Mouse (Mus musculus) lung, postnatal 0 days (tissue): ENCODE results near the gene Leprot.

Experiments used
- CTCF ChIP-seq: IDR thresholded peaks from 2 replicates; pipeline ENCODE4 v1.5.1; 2016; ENCODE audit warnings: antibody characterized with exemption, mild to moderate bottlenecking
- EP300 ChIP-seq: IDR thresholded peaks from 2 replicates; pipeline ENCODE4 v1.6.1; 2016; ENCODE audit warnings: antibody characterized with exemption, mild to moderate bottlenecking, control low read depth

GRCm38 (mm10) chr4:101705325-101705724 lies 57.8 kb downstream of the Leprot start:
- TF ChIP-seq CTCF, result no peak
- TF ChIP-seq EP300, result no peak
